ENCODE assay signal across 8 mouse cellular contexts in the genomic region with DNA sequence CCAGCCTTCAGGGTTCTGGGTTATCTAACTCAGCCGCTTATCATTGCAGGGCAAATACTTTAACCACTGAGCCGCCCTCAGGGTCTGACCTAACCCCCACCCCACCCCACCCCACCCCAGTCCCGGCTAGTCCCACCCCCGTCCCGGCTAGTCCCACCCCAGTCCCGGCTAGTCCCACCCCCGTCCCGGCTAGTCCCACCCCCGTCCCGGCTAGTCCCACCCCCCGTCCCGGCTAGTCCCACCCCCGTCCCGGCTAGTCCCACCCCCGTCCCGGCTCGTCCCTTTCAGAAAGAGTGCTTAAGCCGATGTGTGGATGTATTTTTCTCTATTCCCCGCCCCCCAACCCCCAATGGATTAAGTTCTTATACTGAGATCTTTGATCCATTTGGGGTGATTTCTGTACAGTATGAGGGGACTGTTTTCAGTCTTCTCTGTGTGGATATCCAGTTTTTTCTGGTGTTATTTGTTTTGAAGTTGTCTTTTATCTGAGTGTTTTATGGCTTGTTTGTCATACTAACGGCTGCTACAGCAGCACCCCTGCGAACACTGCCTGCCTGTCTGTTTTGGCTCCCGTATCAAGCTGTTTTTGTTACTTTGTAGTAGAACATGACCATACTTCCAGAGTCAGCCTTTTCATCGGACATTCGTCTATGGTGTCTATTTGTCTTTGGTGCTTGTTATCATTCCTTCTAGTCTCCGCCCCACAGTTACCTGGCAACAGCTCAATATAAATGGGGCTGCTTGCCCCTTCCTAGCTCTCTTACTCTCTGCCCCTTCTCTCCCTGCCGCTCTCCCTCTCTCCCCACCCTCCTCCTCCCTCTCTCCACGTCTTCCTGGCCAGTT. TPM values are rescaled to one million over a fixed set of nuclear protein-coding genes. Genes with fewer than 3 reads are reported as not detected.
DNase-seq lines count a peak whose midpoint lies in the region; ATAC-seq and TF ChIP-seq lines count a peak whose summit lies in the region.

No protein-coding gene starts in this region.

- H3K4me1 ChIP-seq in E14TG2a.4 (replicated peaks; ENCODE audit: low read depth, low read length): peaks cover 40% of the 10 kb centered on the region
- peaks cover 7% of the 10 kb centered on the region; the same call in 1 of the 2 replicates for H3K4me1 ChIP-seq in embryonic facial prominence, embryonic 13.5 days
- H3K4me1 ChIP-seq in lung, embryonic 15.5 days: peaks cover 8% of the 10 kb centered on the region
- no peaks in the 10 kb centered on the region; the same call in 1 of the 2 replicates for H3K4me1 ChIP-seq in stomach, embryonic 14.5 days (ENCODE audit: control insufficient read depth, insufficient read depth, low read length)

- ATAC-seq in embryonic facial prominence, embryonic 13.5 days (ENCODE audit: insufficient number of reproducible peaks, insufficient read depth, low FRiP score, low TSS enrichment, low read depth): no peak
- ATAC-seq in lung, embryonic 15.5 days (ENCODE audit: borderline replicate concordance, extremely low read depth, low FRiP score, low TSS enrichment): peak; percentile 93; the same call in 1 of the 2 replicates
- peak; percentile 93 for ATAC-seq in stomach, embryonic 14.5 days (ENCODE audit: insufficient number of reproducible peaks, insufficient read depth, low FRiP score, low read depth)

- H3K9ac ChIP-seq in embryonic facial prominence, embryonic 13.5 days: peak overlapping the region; percentile 51; the same call in 1 of the 2 replicates
- no peak overlapping the region for H3K9ac ChIP-seq in lung, embryonic 15.5 days
- H3K9ac ChIP-seq in stomach, embryonic 14.5 days (replicated peaks; ENCODE audit: low read depth, low read length): no peak overlapping the region

- no peak for TF ChIP-seq CTCF in E14TG2a.4 (conservative IDR thresholded peaks at IDR 0.05; ENCODE audit: low read length)

- H3K27ac ChIP-seq in embryonic facial prominence, embryonic 13.5 days: no peak overlapping the region
- no peak overlapping the region for H3K27ac ChIP-seq in lung, embryonic 15.5 days
- H3K27ac ChIP-seq in stomach, embryonic 14.5 days (ENCODE audit: low read length): no peak overlapping the region

- DNase-seq in 416B (ENCODE audit: low read depth): peak; percentile 94
- peak; percentile 83 for DNase-seq in induced T-regulatory cell, adult 2 months (ENCODE audit: low read depth)
- DNase-seq in layer of hippocampus, adult 18-20 months (ENCODE audit: low spot score in 2 of 2): no peak
- no peak for DNase-seq in layer of hippocampus, postnatal 14 days (ENCODE audit: low spot score in 2 of 2)

- H3K4me2 ChIP-seq in embryonic facial prominence, embryonic 13.5 days: peak overlapping the region; percentile 61
- H3K4me2 ChIP-seq in lung, embryonic 15.5 days: peak overlapping the region; percentile 52
- peak overlapping the region; percentile 55 for H3K4me2 ChIP-seq in stomach, embryonic 14.5 days (replicated peaks; ENCODE audit: low read depth, low read length)

- WGBS in embryonic facial prominence, embryonic 13.5 days: 1% methylated on average over 24 of the region's 27 CpGs
- 1% methylated on average over 27 of the region's 27 CpGs for WGBS in lung, embryonic 15.5 days
- 3% methylated on average over 27 of the region's 27 CpGs for WGBS in stomach, embryonic 14.5 days

- no peaks in the 10 kb centered on the region for H3K36me3 ChIP-seq in E14TG2a.4 (ENCODE audit: insufficient read depth, low read length)
- H3K36me3 ChIP-seq in embryonic facial prominence, embryonic 13.5 days: no peaks in the 10 kb centered on the region
- no peaks in the 10 kb centered on the region for H3K36me3 ChIP-seq in lung, embryonic 15.5 days
- no peaks in the 10 kb centered on the region for H3K36me3 ChIP-seq in stomach, embryonic 14.5 days (ENCODE audit: control insufficient read depth, insufficient read depth, low read length)

- peaks cover 3% of the 10 kb centered on the region; the same call in 1 of the 2 replicates for H3K27me3 ChIP-seq in E14TG2a.4 (ENCODE audit: insufficient read depth, low read length)
- H3K27me3 ChIP-seq in embryonic facial prominence, embryonic 13.5 days: no peaks in the 10 kb centered on the region
- H3K27me3 ChIP-seq in lung, embryonic 15.5 days: peaks cover 31% of the 10 kb centered on the region
- H3K27me3 ChIP-seq in stomach, embryonic 14.5 days (ENCODE audit: control insufficient read depth, insufficient read depth, low read length): no peaks in the 10 kb centered on the region

- peak overlapping the region; percentile 41; the same call in 1 of the 2 replicates for H3K4me3 ChIP-seq in E14TG2a.4 (replicated peaks; ENCODE audit: low read length)
- H3K4me3 ChIP-seq in embryonic facial prominence, embryonic 13.5 days: peak overlapping the region; percentile 34
- H3K4me3 ChIP-seq in lung, embryonic 15.5 days: peak overlapping the region; percentile 27
- peak overlapping the region; percentile 26; the same call in 1 of the 2 replicates for H3K4me3 ChIP-seq in stomach, embryonic 14.5 days (ENCODE audit: low read depth, low read length)

- no peaks in the 10 kb centered on the region for H3K9me3 ChIP-seq in E14TG2a.4 (ENCODE audit: low read length)
- no peaks in the 10 kb centered on the region for H3K9me3 ChIP-seq in embryonic facial prominence, embryonic 13.5 days
- no peaks in the 10 kb centered on the region for H3K9me3 ChIP-seq in lung, embryonic 15.5 days
- H3K9me3 ChIP-seq in stomach, embryonic 14.5 days (ENCODE audit: control insufficient read depth, low read depth, low read length): no peaks in the 10 kb centered on the region

RNA-seq across cellular contexts. Expression of a gene that starts 14.2 kb away (rescaled TPM):
- 5.0 and 6.3 TPM in 2 replicates for polyA plus RNA-seq in embryonic facial prominence, embryonic 13.5 days (2015; fragmentation: Nextera tagmentation; extraction: Ambion mirVana)
- 2.0 and 2.1 TPM in 2 replicates for polyA plus RNA-seq in lung, embryonic 15.5 days (2015; fragmentation: Nextera tagmentation; extraction: Ambion mirVana)
- polyA plus RNA-seq in stomach, embryonic 14.5 days (2014; fragmentation: Nextera tagmentation; extraction: Ambion mirVana): 5.6 and 5.7 TPM in 2 replicates
- 10 to 100 TPM; 74.4 to 77.9 TPM for total RNA-seq in layer of hippocampus, adult 18-20 months (2021)
- total RNA-seq in layer of hippocampus, postnatal 14 days (2021): 10 to 100 TPM; 79.1 to 82.0 TPM

RNA-seq across cellular contexts. Expression of a gene that starts 18.2 kb away (rescaled TPM):
- polyA plus RNA-seq in embryonic facial prominence, embryonic 13.5 days (2015; fragmentation: Nextera tagmentation; extraction: Ambion mirVana): 1.1 and 1.3 TPM in 2 replicates
- 0.53 and 0.61 TPM in 2 replicates for polyA plus RNA-seq in lung, embryonic 15.5 days (2015; fragmentation: Nextera tagmentation; extraction: Ambion mirVana)
- polyA plus RNA-seq in stomach, embryonic 14.5 days (2014; fragmentation: Nextera tagmentation; extraction: Ambion mirVana): 3.0 and 3.3 TPM in 2 replicates
- 10 to 100 TPM in 1 of 2 experiments, 1 to 10 TPM in 1; 8.9 to 11.4 TPM for total RNA-seq in layer of hippocampus, adult 18-20 months (2021)
- 1 to 10 TPM; 2.0 to 2.1 TPM for total RNA-seq in layer of hippocampus, postnatal 14 days (2021)

RNA-seq across cellular contexts. Expression of a gene that starts 59.6 kb away (rescaled TPM):
- polyA plus RNA-seq in embryonic facial prominence, embryonic 13.5 days (2015; fragmentation: Nextera tagmentation; extraction: Ambion mirVana): 1.5 and 2.1 TPM in 2 replicates
- polyA plus RNA-seq in lung, embryonic 15.5 days (2015; fragmentation: Nextera tagmentation; extraction: Ambion mirVana): 2.5 and 2.9 TPM in 2 replicates
- polyA plus RNA-seq in stomach, embryonic 14.5 days (2014; fragmentation: Nextera tagmentation; extraction: Ambion mirVana): 6.2 and 25.7 TPM in 2 replicates
- 1 to 10 TPM; 1.7 to 2.1 TPM for total RNA-seq in layer of hippocampus, adult 18-20 months (2021)
- 1 to 10 TPM; 1.7 to 1.9 TPM for total RNA-seq in layer of hippocampus, postnatal 14 days (2021)

Comparison
In these comparisons a context has a peak if more than half of its experiments do, and no peak if none do; other contexts are left out.
1. DNase-seq: peak in 416B (single experiment) and induced T-regulatory cell, adult 2 months (single experiment); none in layer of hippocampus, adult 18-20 months (0 of 2) and layer of hippocampus, postnatal 14 days (0 of 2).
2. Peak in every context shown above with its lines, with median percentiles within 50 percentile points of each other: H3K4me3 ChIP-seq and H3K4me2 ChIP-seq.